Mouse (Mus musculus) heart, embryonic 15.5 days (tissue): ENCODE results near the gene En2. TPM values are rescaled to one million over a fixed set of nuclear protein-coding genes. Genes with fewer than 3 reads are reported as not detected.

Experiments used
- ATAC-seq: fragments of 200-750 bp; cut with Nextera tagmentation; replicated peaks from 2 replicates; pipeline ENCODE4 v1.8.0; 2017; ENCODE audit warnings: low read depth, moderate TSS enrichment; ENCODE audit not compliant: insufficient number of reproducible peaks, insufficient read depth, low FRiP score
- H3K27ac ChIP-seq: fragments of 300-500 bp; sonication (generic); 2 replicates; pipeline ENCODE4 v1.5.1; 2015; ENCODE audit warnings: mild to moderate bottlenecking, inconsistent platforms
- H3K27me3 ChIP-seq: fragments of 300-500 bp; sonication (generic); 2 replicates; pipeline ENCODE4 v1.6.1; 2015; ENCODE audit warnings: inconsistent platforms
- H3K36me3 ChIP-seq: fragments of 300-500 bp; sonication (generic); 2 replicates; pipeline ENCODE4 v1.6.1; 2015; ENCODE audit warnings: mild to moderate bottlenecking, inconsistent platforms
- H3K4me1 ChIP-seq: fragments of 300-500 bp; sonication (generic); replicated peaks from 2 replicates; pipeline ENCODE4 v1.6.1; 2015; ENCODE audit warnings: inconsistent platforms
- H3K4me2 ChIP-seq: fragments of 300-500 bp; sonication (generic); 2 replicates; pipeline ENCODE4 v1.6.1; 2015; ENCODE audit warnings: inconsistent platforms, mild to moderate bottlenecking, moderate library complexity
- H3K4me3 ChIP-seq: fragments of 300-500 bp; sonication (generic); 2 replicates; pipeline ENCODE4 v1.5.1; 2015; ENCODE audit warnings: mild to moderate bottlenecking, inconsistent platforms
- H3K9ac ChIP-seq: fragments of 300-500 bp; sonication (generic); 2 replicates; pipeline ENCODE4 v1.6.1; 2015; ENCODE audit warnings: mild to moderate bottlenecking, inconsistent platforms
- H3K9me3 ChIP-seq: fragments of 300-500 bp; sonication (generic); replicated peaks from 2 replicates; pipeline ENCODE4 v1.6.1; 2016; ENCODE audit warnings: inconsistent platforms
- WGBS: fragments of 180-500 bp; shearing (Covaris S2); methylation state at CpG from one replicate; pipeline ENCODE4 v1.1.7; 2015; ENCODE audit warnings: mixed read lengths; 5-methylcytosine and 5-hydroxymethylcytosine counted together
- polyA plus RNA-seq: library from polyadenylated mRNA; unstranded; fragments of >200 nt; fragmentation: Nextera tagmentation; extraction: Ambion mirVana; gene quantifications from 2 replicates; pipeline ENCODE4 v1.2.1, GENCODE M21; 2015

The En2 gene
- polyA plus RNA-seq, 1 experiment from 2014 or later = not detected

GRCm38 (mm10) chr5:28136438-28136837 lies 29.1 kb upstream of the En2 start:
- H3K4me1 ChIP-seq = no peaks in the 10 kb centered on the region
- H3K4me2 ChIP-seq = no peak overlapping the region
- peaks cover 62% of the 10 kb centered on the region for H3K27me3 ChIP-seq
- H3K36me3 ChIP-seq = no peaks in the 10 kb centered on the region
- WGBS = 15% methylated on average over 2 of the region's 2 CpGs
- H3K27ac ChIP-seq = no peak overlapping the region
- no peak for ATAC-seq
- H3K9me3 ChIP-seq = no peaks in the 10 kb centered on the region
- H3K9ac ChIP-seq = no peak overlapping the region
- H3K4me3 ChIP-seq = no peak overlapping the region

- no peaks in the 10 kb centered on the region for H3K9me3 ChIP-seq
- H3K27me3 ChIP-seq = peaks cover 41% of the 10 kb centered on the region
- no peak overlapping the region for H3K4me3 ChIP-seq
- no peak for ATAC-seq
- H3K4me1 ChIP-seq = no peaks in the 10 kb centered on the region
- H3K36me3 ChIP-seq = no peaks in the 10 kb centered on the region
- no peak overlapping the region for H3K9ac ChIP-seq
- no peak overlapping the region for H3K27ac ChIP-seq
- H3K4me2 ChIP-seq = no peak overlapping the region
Observed at GRCm38 (mm10) chr5:28144555-28144954, 20.9 kb upstream of the En2 start.

- Histone ChIP-seq H3K27ac (no peak overlapping the region), H3K4me3 (no peak overlapping the region), H3K4me1 (no peaks in the 10 kb centered on the region), H3K27me3 (peaks cover 55% of the 10 kb centered on the region), H3K9ac (no peak overlapping the region), H3K9me3 (no peaks in the 10 kb centered on the region), H3K4me2 (no peak overlapping the region), H3K36me3 (no peaks in the 10 kb centered on the region)
- no peak for ATAC-seq
- 69% methylated on average over 8 of the region's 8 CpGs for WGBS
Observed at GRCm38 (mm10) chr5:28146018-28146417, 19.5 kb upstream of the En2 start.

- 43% methylated on average over 3 of the region's 3 CpGs for WGBS
- Histone ChIP-seq H3K4me3 (no peak overlapping the region), H3K4me2 (no peak overlapping the region), H3K9me3 (no peaks in the 10 kb centered on the region), H3K27me3 (peaks cover 75% of the 10 kb centered on the region), H3K9ac (no peak overlapping the region), H3K4me1 (no peaks in the 10 kb centered on the region), H3K27ac (no peak overlapping the region), H3K36me3 (no peaks in the 10 kb centered on the region)
- ATAC-seq = no peak
Observed at GRCm38 (mm10) chr5:28148473-28148872, 17.0 kb upstream of the En2 start.

- no peak overlapping the region for H3K4me3 ChIP-seq
- no peak overlapping the region for H3K4me2 ChIP-seq
- no peak for ATAC-seq
- no peaks in the 10 kb centered on the region for H3K9me3 ChIP-seq
- no peaks in the 10 kb centered on the region for H3K36me3 ChIP-seq
- no peak overlapping the region for H3K9ac ChIP-seq
- H3K27me3 ChIP-seq = peaks cover 83% of the 10 kb centered on the region
- H3K4me1 ChIP-seq = no peaks in the 10 kb centered on the region
- 66% methylated on average over 3 of the region's 3 CpGs for WGBS
- no peak overlapping the region for H3K27ac ChIP-seq
Observed at GRCm38 (mm10) chr5:28149436-28149835, 16.1 kb upstream of the En2 start.

GRCm38 (mm10) chr5:28157044-28157730 lies 8.3 kb upstream of the En2 start:
- Histone ChIP-seq H3K4me2 (no peak overlapping the region), H3K4me1 (peaks cover 13% of the 10 kb centered on the region), H3K4me3 (no peak overlapping the region), H3K9ac (no peak overlapping the region), H3K27ac (no peak overlapping the region), H3K9me3 (no peaks in the 10 kb centered on the region), H3K27me3 (peaks cover 97% of the 10 kb centered on the region), H3K36me3 (no peaks in the 10 kb centered on the region)
- 5% methylated on average over 9 of the region's 9 CpGs for WGBS
- no peak for ATAC-seq

- Histone ChIP-seq H3K9me3 (no peaks in the 10 kb centered on the region), H3K27ac (no peak overlapping the region), H3K4me2 (no peak overlapping the region), H3K36me3 (no peaks in the 10 kb centered on the region), H3K9ac (no peak overlapping the region), H3K27me3 (peaks cover 95% of the 10 kb centered on the region), H3K4me3 (peak overlapping the region; percentile 10; the same call in 1 of the 2 replicates), H3K4me1 (peaks cover 13% of the 10 kb centered on the region)
- ATAC-seq = no peak
- WGBS = 3% methylated on average over 17 of the region's 17 CpGs
Observed at GRCm38 (mm10) chr5:28157781-28158180, 7.7 kb upstream of the En2 start.

GRCm38 (mm10) chr5:28158308-28159071 lies 7.0 kb upstream of the En2 start:
- H3K4me2 ChIP-seq = peak overlapping the region; percentile 23; the same call in 1 of the 2 replicates
- H3K9ac ChIP-seq = no peak overlapping the region
- peaks cover 13% of the 10 kb centered on the region for H3K4me1 ChIP-seq
- no peak for ATAC-seq
- H3K9me3 ChIP-seq = no peaks in the 10 kb centered on the region
- H3K27me3 ChIP-seq = peaks cover 95% of the 10 kb centered on the region
- H3K27ac ChIP-seq = no peak overlapping the region
- H3K4me3 ChIP-seq = peak overlapping the region; percentile 10; the same call in 1 of the 2 replicates
- no peaks in the 10 kb centered on the region for H3K36me3 ChIP-seq
- 1% methylated on average over 31 of the region's 31 CpGs for WGBS

GRCm38 (mm10) chr5:28159072-28159458 lies 6.4 kb upstream of the En2 start:
- Histone ChIP-seq H3K4me3 (no peak overlapping the region), H3K9me3 (no peaks in the 10 kb centered on the region), H3K4me1 (peaks cover 13% of the 10 kb centered on the region), H3K9ac (no peak overlapping the region), H3K36me3 (no peaks in the 10 kb centered on the region), H3K27ac (no peak overlapping the region), H3K4me2 (no peak overlapping the region), H3K27me3 (peaks cover 95% of the 10 kb centered on the region)
- ATAC-seq = no peak
- WGBS = 2% methylated on average over 15 of the region's 15 CpGs

- no peak overlapping the region for H3K9ac ChIP-seq
- H3K9me3 ChIP-seq = no peaks in the 10 kb centered on the region
- H3K27ac ChIP-seq = no peak overlapping the region
- WGBS = 9% methylated on average over 8 of the region's 8 CpGs
- H3K36me3 ChIP-seq = no peaks in the 10 kb centered on the region
- peaks cover 98% of the 10 kb centered on the region for H3K27me3 ChIP-seq
- no peak for ATAC-seq
- H3K4me1 ChIP-seq = peaks cover 13% of the 10 kb centered on the region
- H3K4me3 ChIP-seq = no peak overlapping the region
- H3K4me2 ChIP-seq = no peak overlapping the region
Observed at GRCm38 (mm10) chr5:28159891-28160470, 5.5 kb upstream of the En2 start.

GRCm38 (mm10) chr5:28161383-28161937 lies 4.0 kb upstream of the En2 start:
- peaks cover 98% of the 10 kb centered on the region for H3K27me3 ChIP-seq
- H3K9me3 ChIP-seq = no peaks in the 10 kb centered on the region
- H3K4me3 ChIP-seq = peak overlapping the region; percentile 10; the same call in 1 of the 2 replicates
- no peak for ATAC-seq
- H3K4me2 ChIP-seq = peak overlapping the region; percentile 28
- H3K4me1 ChIP-seq = peaks cover 26% of the 10 kb centered on the region
- H3K36me3 ChIP-seq = no peaks in the 10 kb centered on the region
- no peak overlapping the region for H3K9ac ChIP-seq
- no peak overlapping the region for H3K27ac ChIP-seq
- WGBS = 4% methylated on average over 20 of the region's 20 CpGs
